Comparison of ENCODE assay signal across 8 mouse cellular contexts in the genomic region with DNA sequence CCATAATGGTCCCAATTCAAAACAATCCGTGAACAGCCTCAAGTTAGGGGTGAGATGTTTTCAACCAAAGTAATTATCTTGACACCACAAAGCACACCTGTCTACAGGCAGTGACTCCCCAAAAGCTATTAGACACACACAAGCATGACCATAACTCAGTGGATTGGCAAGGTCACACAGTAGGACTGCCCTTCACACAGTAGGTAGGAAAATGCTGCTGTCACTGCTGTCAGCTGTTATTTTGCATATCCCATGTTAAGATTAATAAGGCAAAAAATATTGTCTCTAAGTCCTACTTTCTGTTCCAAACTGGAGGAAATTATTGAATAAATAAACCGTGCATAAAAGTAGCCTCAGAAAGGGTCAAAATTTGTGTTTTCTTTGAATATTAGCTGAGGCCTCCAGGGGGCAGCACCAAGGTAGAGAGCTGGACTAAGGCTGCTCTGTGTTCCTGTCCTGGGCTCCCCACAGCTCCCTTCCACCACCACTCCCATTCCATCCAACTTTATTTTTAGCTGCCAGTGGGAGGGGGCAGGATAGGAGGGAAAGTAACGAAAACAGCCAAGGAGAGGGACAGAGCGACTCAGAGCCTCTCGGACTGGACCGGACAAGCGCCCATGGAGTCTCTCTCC. TPM values are rescaled to one million over a fixed set of nuclear protein-coding genes. Genes with fewer than 3 reads are reported as not detected.
DNase-seq lines count a peak whose midpoint lies in the region; ATAC-seq lines count a peak whose summit lies in the region.

A gene (plus strand): TSS at position 567 of the 632 bp plus-strand sequence.

- no peak within 1 kb of the TSS for H3K9ac ChIP-seq in neural tube, embryonic 15.5 days (replicated peaks)
- H3K9ac ChIP-seq in limb, embryonic 11.5 days (ENCODE audit: low read length), result no peak within 1 kb of the TSS
- H3K9ac ChIP-seq in neural tube, embryonic 11.5 days (ENCODE audit: low read length), result no peak within 1 kb of the TSS

- H3K4me1 ChIP-seq in neural tube, embryonic 15.5 days, result no peaks in the 10 kb centered on the region
- no peaks in the 10 kb centered on the region for H3K4me1 ChIP-seq in limb, embryonic 11.5 days (ENCODE audit: control insufficient read depth, insufficient read depth, low read length)
- H3K4me1 ChIP-seq in neural tube, embryonic 11.5 days (ENCODE audit: control insufficient read depth, insufficient read depth, low read length), result no peaks in the 10 kb centered on the region

- no peak within 1 kb of the TSS for H3K27ac ChIP-seq in neural tube, embryonic 15.5 days (replicated peaks)
- no peak within 1 kb of the TSS for H3K27ac ChIP-seq in limb, embryonic 11.5 days (replicated peaks; ENCODE audit: low read depth, low read length)
- H3K27ac ChIP-seq in neural tube, embryonic 11.5 days (ENCODE audit: low read depth, low read length), result no peak within 1 kb of the TSS

- WGBS in neural tube, embryonic 15.5 days, result 72% methylated on average over 7 of the region's 7 CpGs
- WGBS in limb, embryonic 11.5 days, result 74% methylated on average over 7 of the region's 7 CpGs
- WGBS in neural tube, embryonic 11.5 days, result 69% methylated on average over 7 of the region's 7 CpGs

- peaks cover 35% of the 10 kb centered on the region for H3K36me3 ChIP-seq in neural tube, embryonic 15.5 days
- H3K36me3 ChIP-seq in limb, embryonic 11.5 days (ENCODE audit: control insufficient read depth, insufficient read depth, low read length), result no peaks in the 10 kb centered on the region
- H3K36me3 ChIP-seq in neural tube, embryonic 11.5 days (ENCODE audit: control insufficient read depth, insufficient read depth, low read length), result 0 out of 2 replicates have a peak, but pooled peaks cover 4% of the 10 kb centered on the region

- H3K4me2 ChIP-seq in neural tube, embryonic 15.5 days, result no peak within 1 kb of the TSS; the same call in 1 of the 2 replicates
- H3K4me2 ChIP-seq in limb, embryonic 11.5 days (ENCODE audit: low read depth, severe bottlenecking), result no peak within 1 kb of the TSS
- H3K4me2 ChIP-seq in neural tube, embryonic 11.5 days (ENCODE audit: low read depth), result no peak within 1 kb of the TSS

- no peaks in the 10 kb centered on the region for H3K9me3 ChIP-seq in neural tube, embryonic 15.5 days (replicated peaks)
- no peaks in the 10 kb centered on the region for H3K9me3 ChIP-seq in limb, embryonic 11.5 days (ENCODE audit: control insufficient read depth, low read length)
- no peaks in the 10 kb centered on the region for H3K9me3 ChIP-seq in neural tube, embryonic 11.5 days (ENCODE audit: control insufficient read depth, low read length)

- DNase-seq in CD4-positive, CD25-positive, alpha-beta regulatory T cell, adult 2 months (ENCODE audit: low read depth, low spot score), result peak; percentile 51
- DNase-seq in neural tube, embryonic 10.5 days (ENCODE audit: extremely low spot score, low spot score), result peak; percentile 26
- peak; percentile 66 to 82 for DNase-seq in cerebellum, postnatal 14 days
- peak; percentile 28 for DNase-seq in heart, adult 8-10 months (ENCODE audit: low spot score)
- peak; percentile 56 for DNase-seq in limb, embryonic 11.5 days (ENCODE audit: low spot score)
- peak; percentile 51 for DNase-seq in neural tube, embryonic 11.5 days (ENCODE audit: low spot score)

- no peaks in the 10 kb centered on the region for H3K27me3 ChIP-seq in neural tube, embryonic 15.5 days (replicated peaks)
- H3K27me3 ChIP-seq in limb, embryonic 11.5 days (ENCODE audit: control insufficient read depth, insufficient read depth, low read length), result no peaks in the 10 kb centered on the region
- no peaks in the 10 kb centered on the region for H3K27me3 ChIP-seq in neural tube, embryonic 11.5 days (ENCODE audit: control insufficient read depth, insufficient read depth, low read length)

- no peak within 1 kb of the TSS for H3K4me3 ChIP-seq in neural tube, embryonic 15.5 days (replicated peaks)
- no peak within 1 kb of the TSS for H3K4me3 ChIP-seq in limb, embryonic 11.5 days (ENCODE audit: low read depth, low read length)
- no peak within 1 kb of the TSS for H3K4me3 ChIP-seq in neural tube, embryonic 11.5 days (ENCODE audit: low read depth, low read length)

- no peak for ATAC-seq in CD4-positive, CD25-positive, alpha-beta regulatory T cell, adult 4 months
- ATAC-seq in neural tube, embryonic 15.5 days (ENCODE audit: low FRiP score), result no peak
- no peak for ATAC-seq in limb, embryonic 11.5 days (ENCODE audit: insufficient number of reproducible peaks, low FRiP score, low TSS enrichment, low read depth)
- no peak for ATAC-seq in neural tube, embryonic 11.5 days (ENCODE audit: insufficient read depth, low FRiP score, low TSS enrichment)

RNA-seq across cellular contexts. Expression of the gene that starts here (rescaled TPM):
- under 1 TPM; 0.19 to 0.42 TPM for polyA plus RNA-seq in CD4-positive, CD25-positive, alpha-beta regulatory T cell, adult 4 months (2017; shearing (Covaris generic))
- 1.3 and 1.4 TPM in 2 replicates for polyA plus RNA-seq in neural tube, embryonic 15.5 days (2015; fragmentation: Nextera tagmentation; extraction: Ambion mirVana)
- under 1 TPM; 0.22 to 0.43 (median 0.33) TPM for total RNA-seq in heart, adult 8-10 months (2022)
- polyA plus RNA-seq in limb, embryonic 11.5 days (2014; fragmentation: Nextera tagmentation; extraction: Ambion mirVana), result 0.92 and 0.96 TPM in 2 replicates
- polyA plus RNA-seq in neural tube, embryonic 11.5 days (2014; fragmentation: Nextera tagmentation; extraction: Ambion mirVana), result 0.72 and 0.86 TPM in 2 replicates

Comparison
In these comparisons a context has a peak if more than half of its experiments do, and no peak if none do; other contexts are left out.
1. Peak in DNase-seq in heart, adult 8-10 months; RNA of the gene not detected or under 1 TPM.
2. Peak in DNase-seq in limb, embryonic 11.5 days; RNA of the gene not detected or under 1 TPM.
3. Peak in DNase-seq in neural tube, embryonic 11.5 days; RNA of the gene not detected or under 1 TPM.